In the genomic region with DNA sequence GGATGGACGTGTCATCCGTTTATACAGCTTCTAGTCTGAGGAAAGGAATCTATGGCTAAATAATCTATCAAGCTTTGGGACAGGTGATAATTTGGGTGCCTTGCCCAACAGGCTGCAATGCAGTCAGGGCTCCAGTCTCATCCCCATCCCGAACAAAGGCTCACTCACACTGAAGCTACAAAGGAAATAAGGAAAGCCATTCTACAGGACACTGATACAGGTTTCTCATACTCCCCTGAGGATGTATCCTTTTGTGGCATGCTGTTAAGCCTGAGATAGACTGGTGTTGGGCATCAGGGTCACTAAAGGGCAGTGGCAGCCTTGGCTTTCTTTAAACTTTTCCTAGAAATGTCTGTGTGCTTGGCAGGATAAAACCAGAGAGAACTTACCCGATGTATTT, we compare ENCODE assay signal across 26 mouse cellular contexts. TPM values are rescaled to one million over a fixed set of nuclear protein-coding genes. Genes with fewer than 3 reads are reported as not detected.
DNase-seq lines count a peak whose midpoint lies in the region; ATAC-seq and TF ChIP-seq lines count a peak whose summit lies in the region.
"Had no signal": no experiment of that assay in that cellular context is flagged by ENCODE, and none has a peak within 500 bp of the region (broad histone marks: within the 10 kb centered on the region; RNA-seq: fewer than 3 reads in every experiment).

No protein-coding gene starts in this region.

- H3K9ac ChIP-seq in heart, embryonic 12.5 days, result no peak overlapping the region
- H3K9ac ChIP-seq: embryonic facial prominence, embryonic 12.5 days; forebrain, embryonic 13.5 days; forebrain, embryonic 15.5 days had no signal

- no peak overlapping the region for H3K4me3 ChIP-seq in heart, embryonic 12.5 days
- no peak overlapping the region for H3K4me3 ChIP-seq in kidney, adult 2 months (ENCODE audit: insufficient read depth, low read depth, low read length)
- peak overlapping the region; percentile 62 for H3K4me3 ChIP-seq in E14TG2a.4 (replicated peaks; ENCODE audit: low read length)
- H3K4me3 ChIP-seq in limb, embryonic 10.5 days, result no peak overlapping the region
- H3K4me3 ChIP-seq in thymus, adult 2 months (ENCODE audit: control insufficient read depth, insufficient read depth, low read length), result no peak overlapping the region
- H3K4me3 ChIP-seq: embryonic facial prominence, embryonic 10.5 days; embryonic facial prominence, embryonic 12.5 days; forebrain, embryonic 13.5 days; forebrain, embryonic 15.5 days had no signal

- no peak for TF ChIP-seq CTCF in kidney, adult 2 months (conservative IDR thresholded peaks at IDR 0.05; ENCODE audit: insufficient read depth, insufficient read length, low read depth, low read length)
- no peak for TF ChIP-seq CTCF in E14TG2a.4 (conservative IDR thresholded peaks at IDR 0.05; ENCODE audit: low read length)
- no peak for TF ChIP-seq CTCF in thymus, adult 2 months (IDR thresholded peaks at IDR 0.05; ENCODE audit: borderline replicate concordance, control insufficient read depth, extremely low read depth, insufficient read depth, low read length, poor library complexity)

- ATAC-seq in heart, embryonic 12.5 days (ENCODE audit: insufficient number of reproducible peaks, low FRiP score), result no peak
- ATAC-seq: activated CD4-positive, CD25-positive, alpha-beta regulatory T cell, adult 4 months; CD4-positive, CD25-positive, alpha-beta regulatory T cell, adult 4 months; forebrain, embryonic 13.5 days; forebrain, embryonic 15.5 days; Patski had no signal

- no peaks in the 10 kb centered on the region for H3K27me3 ChIP-seq in heart, embryonic 12.5 days (replicated peaks)
- H3K27me3 ChIP-seq in kidney, adult 2 months (replicated peaks; ENCODE audit: control insufficient read depth, insufficient read depth, low read length), result no peaks in the 10 kb centered on the region
- H3K27me3 ChIP-seq in E14TG2a.4 (ENCODE audit: insufficient read depth, low read length), result no peaks in the 10 kb centered on the region
- H3K27me3 ChIP-seq in limb, embryonic 10.5 days (ENCODE audit: low read depth, poor library complexity, severe bottlenecking), result no peaks in the 10 kb centered on the region
- no peaks in the 10 kb centered on the region for H3K27me3 ChIP-seq in thymus, adult 2 months (ENCODE audit: control insufficient read depth, insufficient read depth, low read length)
- H3K27me3 ChIP-seq: CH12.LX; embryonic facial prominence, embryonic 12.5 days; forebrain, embryonic 13.5 days; forebrain, embryonic 15.5 days; Patski had no signal

- no peak for TF ChIP-seq POLR2A in kidney, adult 2 months (IDR thresholded peaks at IDR 0.05; ENCODE audit: low read depth, low read length)
- TF ChIP-seq POLR2A in thymus, adult 2 months (IDR thresholded peaks at IDR 0.05; ENCODE audit: control insufficient read depth, extremely low read depth, insufficient read depth, low read length, poor library complexity), result no peak

- peaks cover 16% of the 10 kb centered on the region for H3K4me1 ChIP-seq in heart, embryonic 12.5 days (replicated peaks)
- H3K4me1 ChIP-seq in kidney, adult 2 months (ENCODE audit: control insufficient read depth, insufficient read depth, low read length), result peaks cover 29% of the 10 kb centered on the region
- H3K4me1 ChIP-seq in E14TG2a.4 (replicated peaks; ENCODE audit: low read depth, low read length), result peaks cover 96% of the 10 kb centered on the region
- peaks cover 9% of the 10 kb centered on the region for H3K4me1 ChIP-seq in limb, embryonic 10.5 days
- H3K4me1 ChIP-seq in thymus, adult 2 months (replicated peaks; ENCODE audit: control insufficient read depth, insufficient read depth, low read length), result no peaks in the 10 kb centered on the region

- WGBS in heart, embryonic 12.5 days, result 80% methylated on average over 4 of the region's 4 CpGs
- 81% methylated on average over 4 of the region's 4 CpGs for WGBS in kidney, adult 2 months
- 83% methylated on average over 4 of the region's 4 CpGs for WGBS in limb, embryonic 10.5 days
- 95% methylated on average over 4 of the region's 4 CpGs for WGBS in thymus, adult 2 months

- H3K9me3 ChIP-seq in heart, embryonic 12.5 days (replicated peaks), result no peaks in the 10 kb centered on the region
- H3K9me3 ChIP-seq in E14TG2a.4 (ENCODE audit: low read length), result no peaks in the 10 kb centered on the region
- no peaks in the 10 kb centered on the region for H3K9me3 ChIP-seq in limb, embryonic 10.5 days (replicated peaks)
- H3K9me3 ChIP-seq: embryonic facial prominence, embryonic 10.5 days; embryonic facial prominence, embryonic 12.5 days; forebrain, embryonic 13.5 days; forebrain, embryonic 15.5 days; G1E had no signal

- H3K36me3 ChIP-seq in heart, embryonic 12.5 days, result no peaks in the 10 kb centered on the region
- H3K36me3 ChIP-seq in kidney, adult 2 months (ENCODE audit: control insufficient read depth, insufficient read depth, low read length), result no peaks in the 10 kb centered on the region
- peaks cover 19% of the 10 kb centered on the region for H3K36me3 ChIP-seq in E14TG2a.4 (ENCODE audit: insufficient read depth, low read length)
- peaks cover 7% of the 10 kb centered on the region for H3K36me3 ChIP-seq in limb, embryonic 10.5 days
- H3K36me3 ChIP-seq in thymus, adult 2 months (ENCODE audit: control insufficient read depth, insufficient read depth, low read length), result no peaks in the 10 kb centered on the region
- H3K36me3 ChIP-seq: embryonic facial prominence, embryonic 12.5 days; forebrain, embryonic 15.5 days; G1E had no signal

- DNase-seq in heart, adult 11 months, result peak; percentile 60
- DNase-seq in kidney, adult 2 months, result no peak
- no peak for DNase-seq in kidney, adult 8-10 months
- DNase-seq in limb, embryonic 10.5 days (ENCODE audit: low spot score), result no peak
- no peak for DNase-seq in thymus, adult 2 months
- DNase-seq in lung, postnatal 4 days, result no peak
- DNase-seq: adrenal gland, adult 8-10 months; adrenal gland, postnatal 14 days; adrenal gland, postnatal 36 days; B cell, adult 2 months; cerebellum, adult 11-12 months; cerebellum, adult 2 months; cerebellum, adult 9-10 months; cerebellum, postnatal 10 days; cerebellum, postnatal 25 days had no signal

- H3K27ac ChIP-seq in heart, embryonic 12.5 days (ENCODE audit: poor library complexity, severe bottlenecking), result no peak overlapping the region
- peak overlapping the region; percentile 22; the same call in 1 of the 2 replicates for H3K27ac ChIP-seq in kidney, adult 2 months (ENCODE audit: insufficient read depth, low read depth, low read length)
- H3K27ac ChIP-seq in limb, embryonic 10.5 days, result 0 out of 2 replicates have a peak overlapping the region, but pooled peaks have one; percentile 30
- no peak overlapping the region for H3K27ac ChIP-seq in thymus, adult 2 months (ENCODE audit: control insufficient read depth, insufficient read depth, low read length)
- H3K27ac ChIP-seq: embryonic facial prominence, embryonic 10.5 days; embryonic facial prominence, embryonic 12.5 days; forebrain, embryonic 13.5 days; forebrain, embryonic 15.5 days had no signal

- H3K4me2 ChIP-seq in heart, embryonic 12.5 days, result no peak overlapping the region
- H3K4me2 ChIP-seq: embryonic facial prominence, embryonic 12.5 days; forebrain, embryonic 13.5 days; forebrain, embryonic 15.5 days had no signal

RNA-seq across cellular contexts. Expression of a gene that starts 46.5 kb away (rescaled TPM):
- 9.3 and 9.9 TPM in 2 replicates for polyA plus RNA-seq in heart, embryonic 12.5 days (2016; fragmentation: Nextera tagmentation; extraction: Ambion mirVana)
- 10.3 and 11.7 TPM in 2 replicates for polyA plus RNA-seq in kidney, adult 2 months (2012; rRNA removed)
- 27.8 and 28.3 TPM in 2 replicates for polyA plus RNA-seq in limb, embryonic 10.5 days (2016; fragmentation: Nextera tagmentation; extraction: Ambion mirVana)
- 0.85 and 1.2 TPM in 2 replicates for polyA plus RNA-seq in thymus, adult 2 months (2012; rRNA removed)
- polyA plus RNA-seq: CD4-positive, CD25-positive, alpha-beta regulatory T cell, adult 4 months; G1E had no signal

Comparison
In these comparisons a context has a peak if more than half of its experiments do, and no peak if none do; other contexts are left out.
1. H3K27ac ChIP-seq: peak in kidney, adult 2 months (single experiment) and limb, embryonic 10.5 days (single experiment); none in heart, embryonic 12.5 days (single experiment) and thymus, adult 2 months (single experiment).